Mouse (Mus musculus): ENCODE results near the gene Rapgef1. TPM values are rescaled to one million over a fixed set of nuclear protein-coding genes. Genes with fewer than 3 reads are reported as not detected.

Gene Rapgef1
- 71.5 and 80.5 TPM in 2 replicates for polyA plus RNA-seq (2012; ENCODE audit: low replicate concordance)

DNA sequence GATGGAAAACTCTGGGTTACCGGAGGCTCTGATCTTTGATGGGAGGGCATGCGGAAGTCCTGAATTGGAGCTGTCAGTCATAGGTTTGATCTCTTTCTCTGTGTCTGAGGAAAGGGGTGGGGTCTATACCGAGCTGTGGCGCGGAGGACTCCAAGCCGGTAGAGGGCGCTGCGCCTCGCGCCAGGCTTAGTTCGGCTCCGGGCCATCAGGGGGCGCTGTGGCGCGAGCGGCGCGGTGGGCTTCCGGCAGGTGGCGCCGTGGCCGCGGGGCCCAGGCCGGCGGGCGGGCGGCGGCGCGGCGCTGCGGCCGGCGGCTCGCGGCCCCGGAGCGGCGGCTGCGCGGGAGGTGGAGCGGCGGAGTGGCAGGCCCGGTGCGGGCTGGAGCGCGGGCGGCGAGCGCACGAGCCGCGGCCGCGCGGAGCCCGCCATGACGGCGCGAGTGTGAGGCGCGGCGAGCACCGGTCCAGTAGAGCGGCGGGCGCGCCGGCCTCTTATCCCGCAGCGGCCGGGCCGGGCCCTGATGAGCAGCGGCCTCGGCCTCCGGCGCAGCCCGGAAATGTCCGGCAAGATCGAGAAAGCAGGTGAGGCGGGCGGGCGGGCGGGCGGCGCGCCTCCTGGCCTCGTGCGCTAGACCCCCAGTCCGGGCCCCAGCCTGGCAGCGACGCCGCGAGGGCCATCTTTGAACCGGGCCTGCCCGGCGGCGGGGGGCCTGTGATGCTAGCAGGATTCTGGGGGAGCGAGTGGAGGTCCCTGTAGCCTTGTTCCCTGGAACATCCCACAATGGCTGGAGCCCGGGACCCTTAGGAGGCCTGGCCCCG is at the start of gene Rapgef1:
Rapgef1 (plus strand) TSS at position 237 of the 817 bp plus-strand sequence.

DNA sequence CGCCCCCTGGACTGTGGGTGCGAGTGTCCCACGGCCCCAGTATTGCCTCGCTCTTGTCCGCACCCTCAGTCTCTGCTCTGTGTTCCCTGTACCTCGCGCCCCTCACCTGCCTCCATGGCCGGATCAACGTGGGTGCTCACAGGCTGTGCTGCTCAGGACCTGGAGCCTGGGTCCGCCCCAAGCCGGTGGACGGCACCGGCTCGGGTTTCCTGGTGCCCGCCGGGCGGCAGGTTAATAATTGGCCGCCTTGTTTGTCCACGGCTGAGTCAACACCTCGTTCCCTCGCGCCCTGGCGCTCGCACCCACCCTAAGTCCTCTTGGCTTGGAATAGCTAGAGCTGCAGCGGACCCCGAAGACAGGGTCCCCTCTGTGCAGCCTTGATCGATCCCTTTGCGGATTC is 132.0 kb downstream of the Rapgef1 start, which contains the start of gene Gm13420:
Gm13420 (minus strand) TSS at position 189 of the 400 bp plus-strand sequence.

DNA sequence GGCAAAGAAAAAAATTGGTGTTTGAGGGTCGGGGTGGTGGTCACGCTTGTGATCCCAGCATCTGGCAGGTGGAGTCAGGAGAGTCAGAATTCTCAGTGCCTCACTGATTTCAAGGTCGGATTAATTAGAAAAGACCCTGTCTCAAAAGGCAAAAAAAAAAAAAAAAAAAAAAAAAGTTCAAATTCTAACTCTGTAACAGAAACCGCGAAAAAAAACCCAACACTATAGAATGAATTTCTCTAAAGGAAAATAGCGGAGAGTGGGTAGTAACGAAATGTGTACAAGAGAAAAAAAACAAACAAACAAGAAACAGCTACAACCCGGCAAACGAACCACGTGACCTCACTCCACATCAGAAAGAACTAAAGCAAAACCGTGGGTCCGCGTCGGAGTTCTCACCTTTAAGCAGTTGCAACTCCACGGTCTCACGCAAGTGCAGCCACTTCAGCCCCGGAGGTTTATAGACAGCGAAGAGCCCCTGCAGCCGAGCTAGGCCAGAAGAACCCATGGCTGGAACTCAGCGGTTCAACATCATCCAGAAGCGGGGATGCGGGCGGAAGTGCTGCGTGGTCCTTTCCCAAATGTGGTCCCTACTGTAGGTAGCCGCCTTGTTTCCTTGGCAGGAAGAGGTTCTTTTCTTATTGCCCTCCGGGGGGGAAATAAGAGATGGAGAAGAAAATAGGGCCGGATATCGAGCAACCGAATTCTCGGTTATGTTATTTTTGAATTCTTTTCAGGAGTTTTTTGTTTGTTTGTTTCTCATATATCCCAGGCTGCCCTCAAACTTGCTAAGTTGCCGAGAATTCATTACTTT is 167.8 kb downstream of the Rapgef1 start, which contains the start of gene Coq4:
Coq4 (plus strand) TSS at position 390 of the 814 bp plus-strand sequence.

DNA sequence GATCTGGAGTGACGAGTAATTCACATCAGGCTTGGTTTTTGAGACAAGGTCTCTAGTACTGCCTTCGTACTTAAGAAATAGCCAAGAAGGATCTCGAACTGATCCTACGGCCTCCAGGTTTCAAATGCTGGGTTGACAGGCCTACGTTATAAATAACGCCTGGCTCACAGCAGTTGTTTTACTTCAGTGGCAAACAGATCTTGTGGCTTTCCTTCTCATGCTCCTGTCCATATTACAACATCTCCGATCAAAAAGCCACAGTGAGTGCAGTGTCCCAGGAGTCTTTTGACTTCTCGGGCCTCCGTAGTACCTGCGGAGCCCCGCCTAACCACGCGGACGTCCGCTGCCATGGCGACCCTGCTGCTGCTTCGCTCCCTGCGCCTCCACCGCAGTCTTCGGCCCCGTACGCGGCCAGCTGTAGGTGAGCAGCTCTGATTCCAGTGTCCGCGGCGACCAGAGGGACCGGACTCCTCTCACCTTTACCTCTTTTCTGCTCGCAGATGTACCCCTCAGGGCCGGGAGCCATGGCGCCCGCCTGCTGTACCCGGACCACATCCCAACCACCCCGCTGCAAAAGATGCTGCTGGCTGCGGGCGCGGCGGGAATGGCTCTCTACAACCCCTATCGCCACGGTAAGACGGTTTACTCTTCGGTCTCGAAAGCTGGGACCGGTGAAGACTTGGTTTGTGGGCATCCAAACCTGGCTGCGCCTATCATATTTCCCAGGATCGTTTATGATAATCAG is 168.6 kb downstream of the Rapgef1 start, which contains the start of gene Trub2:
Trub2 (minus strand) TSS at position 566 of the 745 bp plus-strand sequence.

Other genes starting within 250 kb of the Rapgef1 start
- 0.13 TPM in 1 of 2 replicates, not detected in the other for gene Gm13420, start 132.0 kb downstream of the Rapgef1 start, polyA plus RNA-seq (2012; ENCODE audit: low replicate concordance)
- not detected in 2 replicates for gene Gm13547, start 139.6 kb downstream of the Rapgef1 start, polyA plus RNA-seq (2012; ENCODE audit: low replicate concordance)
- 37.2 and 63.2 TPM in 2 replicates for gene Coq4, start 167.8 kb downstream of the Rapgef1 start, polyA plus RNA-seq (2012; ENCODE audit: low replicate concordance)
- 3.4 and 6.7 TPM in 2 replicates for gene Trub2, start 168.8 kb downstream of the Rapgef1 start, polyA plus RNA-seq (2012; ENCODE audit: low replicate concordance)
- gene Slc27a4, start 182.9 kb downstream of the Rapgef1 start, polyA plus RNA-seq (2012; ENCODE audit: low replicate concordance) = 15.8 and 19.3 TPM in 2 replicates
- 16.7 and 39.5 TPM in 2 replicates for gene Urm1, start 200.4 kb downstream of the Rapgef1 start, polyA plus RNA-seq (2012; ENCODE audit: low replicate concordance)
- gene Cercam, start 249.4 kb downstream of the Rapgef1 start, polyA plus RNA-seq (2012; ENCODE audit: low replicate concordance) = 3.0 and 15.6 TPM in 2 replicates